ENCODE assay signal across 8 mouse cellular contexts in genomic region chr10:80114341-80115284, GRCm38 (mm10). TPM values are rescaled to one million over a fixed set of nuclear protein-coding genes. Genes with fewer than 3 reads are reported as not detected.
DNase-seq lines count a peak whose midpoint lies in the region; ATAC-seq and TF ChIP-seq lines count a peak whose summit lies in the region.

No protein-coding gene starts in this region.

- peak overlapping the region; percentile 79 for H3ac ChIP-seq in C2C12 (ENCODE audit: control insufficient read depth, insufficient read length, low read depth)

- TF ChIP-seq CTCF in C2C12 (IDR thresholded peaks at IDR 0.05; ENCODE audit: control insufficient read depth, insufficient read depth, insufficient read length) = peak; percentile 85
- TF ChIP-seq CTCF in brain, embryonic 14.5 days (IDR thresholded peaks at IDR 0.05; ENCODE audit: borderline replicate concordance, extremely low read depth, insufficient read depth, insufficient read length) = peak; percentile 97
- peak; percentile 99 for TF ChIP-seq CTCF in liver, embryonic 14.5 days (IDR thresholded peaks at IDR 0.05; ENCODE audit: low read depth)

- TF ChIP-seq POLR2A in brain, embryonic 14.5 days (IDR thresholded peaks at IDR 0.05; ENCODE audit: borderline replicate concordance, extremely low read depth, insufficient read depth, insufficient read length, poor library complexity, severe bottlenecking) = no peak

- peaks cover 19% of the 10 kb centered on the region for H3K36me3 ChIP-seq in C2C12 (ENCODE audit: control insufficient read depth, insufficient read depth)
- H3K36me3 ChIP-seq in erythroblast, embryonic 14.5 days (ENCODE audit: control insufficient read depth) = peaks cover 35% of the 10 kb centered on the region
- H3K36me3 ChIP-seq in heart, embryonic 13.5 days = peaks cover 23% of the 10 kb centered on the region
- H3K36me3 ChIP-seq in liver, embryonic 14.5 days (replicated peaks; ENCODE audit: control insufficient read depth, insufficient read depth, low read depth) = peaks cover 22% of the 10 kb centered on the region
- peaks cover 6% of the 10 kb centered on the region; the same call in 1 of the 2 replicates for H3K36me3 ChIP-seq in stomach, embryonic 15.5 days

- peak overlapping the region; percentile 88 for H3K9ac ChIP-seq in heart, embryonic 13.5 days
- peak overlapping the region; percentile 81 for H3K9ac ChIP-seq in liver, embryonic 14.5 days (replicated peaks)
- H3K9ac ChIP-seq in stomach, embryonic 15.5 days = peak overlapping the region; percentile 57; the same call in 1 of the 2 replicates

- peaks cover 61% of the 10 kb centered on the region for H3K4me1 ChIP-seq in erythroblast, embryonic 14.5 days (ENCODE audit: control insufficient read depth)
- H3K4me1 ChIP-seq in heart, embryonic 13.5 days = peaks cover 39% of the 10 kb centered on the region
- peaks cover 19 to 25% of the 10 kb centered on the region in 2 experiments for H3K4me1 ChIP-seq in liver, embryonic 14.5 days (replicated peaks; ENCODE audit: control insufficient read depth in 2 of 2, insufficient read depth in 2 of 2, low read length in 1 of 2)
- H3K4me1 ChIP-seq in stomach, embryonic 15.5 days = peaks cover 32% of the 10 kb centered on the region

- 2% methylated on average over 27 of the region's 27 CpGs for WGBS in heart, embryonic 13.5 days
- WGBS in liver, embryonic 14.5 days (ENCODE audit: insufficient replicate concordance) = under 1% methylated on average over 27 of the region's 27 CpGs
- WGBS in stomach, embryonic 15.5 days = 4% methylated on average over 27 of the region's 27 CpGs

- 0 out of 2 replicates have a peak, but pooled peaks have one; percentile 23 for ATAC-seq in heart, embryonic 13.5 days (ENCODE audit: extremely low read depth, insufficient number of reproducible peaks, low FRiP score, low TSS enrichment)
- ATAC-seq in liver, embryonic 14.5 days (ENCODE audit: insufficient read depth) = peak; percentile 47
- peak; percentile 61 for ATAC-seq in stomach, embryonic 15.5 days (ENCODE audit: insufficient read depth, low FRiP score, low read depth)

- peak overlapping the region; percentile 77 for H3K4me2 ChIP-seq in heart, embryonic 13.5 days
- peak overlapping the region; percentile 79 for H3K4me2 ChIP-seq in liver, embryonic 14.5 days (ENCODE audit: low read depth)
- peak overlapping the region; percentile 73 for H3K4me2 ChIP-seq in stomach, embryonic 15.5 days

- peak; percentile 92 for DNase-seq in brain, embryonic 14.5 days (ENCODE audit: low read depth)
- peak; percentile 97 for DNase-seq in kidney, postnatal 10 days
- DNase-seq in liver, embryonic 14.5 days (ENCODE audit: low read depth in 3 of 3, low spot score in 3 of 3) = peak; percentile 88 to 92 (median 89)
- DNase-seq in neural tube, embryonic 10.5 days (ENCODE audit: extremely low spot score, low spot score) = peak; percentile 93

- H3K9me3 ChIP-seq in erythroblast, embryonic 14.5 days (ENCODE audit: control insufficient read depth, low read length) = no peaks in the 10 kb centered on the region
- no peaks in the 10 kb centered on the region for H3K9me3 ChIP-seq in heart, embryonic 13.5 days
- H3K9me3 ChIP-seq in liver, embryonic 14.5 days (ENCODE audit: control insufficient read depth, low read length) = no peaks in the 10 kb centered on the region
- H3K9me3 ChIP-seq in stomach, embryonic 15.5 days = no peaks in the 10 kb centered on the region

- peaks cover 39% of the 10 kb centered on the region for H3K79me3 ChIP-seq in C2C12 (ENCODE audit: low read depth)

- no peaks in the 10 kb centered on the region for H3K27me3 ChIP-seq in C2C12 (ENCODE audit: control insufficient read depth, insufficient read depth, insufficient read length)
- H3K27me3 ChIP-seq in erythroblast, embryonic 14.5 days (ENCODE audit: control insufficient read depth) = no peaks in the 10 kb centered on the region
- no peaks in the 10 kb centered on the region for H3K27me3 ChIP-seq in heart, embryonic 13.5 days (replicated peaks)
- H3K27me3 ChIP-seq in liver, embryonic 14.5 days (ENCODE audit: control insufficient read depth, insufficient read depth, low read length) = no peaks in the 10 kb centered on the region
- H3K27me3 ChIP-seq in stomach, embryonic 15.5 days (replicated peaks) = no peaks in the 10 kb centered on the region

- peaks cover 41% of the 10 kb centered on the region for H3K79me2 ChIP-seq in C2C12 (ENCODE audit: control insufficient read depth, insufficient read depth)

- H3K27ac ChIP-seq in heart, embryonic 13.5 days (replicated peaks) = peak overlapping the region; percentile 94
- peak overlapping the region; percentile 91 for H3K27ac ChIP-seq in liver, embryonic 14.5 days
- peak overlapping the region; percentile 94 for H3K27ac ChIP-seq in stomach, embryonic 15.5 days

- 0 out of 2 replicates have a peak, but pooled peaks have one; percentile 26 for TF ChIP-seq EP300 in liver, embryonic 14.5 days (IDR thresholded peaks at IDR 0.05; ENCODE audit: low read depth)

- H3K4me3 ChIP-seq in C2C12 (ENCODE audit: insufficient read depth, poor library complexity, severe bottlenecking) = peak overlapping the region; percentile 50
- H3K4me3 ChIP-seq in erythroblast, embryonic 14.5 days (replicated peaks) = peak overlapping the region; percentile 79
- peak overlapping the region; percentile 96 for H3K4me3 ChIP-seq in heart, embryonic 13.5 days
- H3K4me3 ChIP-seq in liver, embryonic 14.5 days (ENCODE audit: insufficient read depth in 1 of 2, low read depth in 2 of 2, low read length in 2 of 2) = peak overlapping the region; percentile 67 to 70
- peak overlapping the region; percentile 95 for H3K4me3 ChIP-seq in stomach, embryonic 15.5 days (replicated peaks)

TF ChIP-seq in C2C12, 6 proteins besides CTCF, POLR2A, EP300 and RAD21:
- TF ChIP-seq FOSL1 (IDR thresholded peaks at IDR 0.05; ENCODE audit: insufficient read depth, low read length, poor library complexity, severe bottlenecking) (no peak), MAX (IDR thresholded peaks at IDR 0.05) (peak; percentile 42)
TF ChIP-seq in C2C12: peak in this region for 1.

RNA-seq across cellular contexts. Expression of gene Stk11, which starts 1.0 kb away (rescaled TPM):
- polyA plus RNA-seq in C2C12 (2012; fragmentation: generic; extraction: Trizol) = 106 TPM
- 112 and 127 TPM in 2 replicates for polyA plus RNA-seq in brain, embryonic 14.5 days (2012; rRNA removed)
- 69.2 and 71.6 TPM in 2 replicates for polyA plus RNA-seq in erythroblast, embryonic 14.5 days (2012)
- polyA plus RNA-seq in heart, embryonic 13.5 days (2015; fragmentation: Nextera tagmentation; extraction: Ambion mirVana) = 12.0 and 13.0 TPM in 2 replicates
- polyA plus RNA-seq in liver, embryonic 14.5 days (2012; rRNA removed) = 80.5 and 88.8 TPM in 2 replicates
- polyA plus RNA-seq in liver, embryonic 14.5 days (2014; fragmentation: Nextera tagmentation; extraction: Ambion mirVana) = 17.4 and 18.9 TPM in 2 replicates
- polyA plus RNA-seq in stomach, embryonic 15.5 days (2015; fragmentation: Nextera tagmentation; extraction: Ambion mirVana) = 16.9 and 19.2 TPM in 2 replicates

RNA-seq across cellular contexts. Expression of gene Sbno2, which starts 9.2 kb away (rescaled TPM):
- polyA plus RNA-seq in C2C12 (2012; fragmentation: generic; extraction: Trizol) = 29.4 TPM
- polyA plus RNA-seq in brain, embryonic 14.5 days (2012; rRNA removed) = 30.2 and 31.1 TPM in 2 replicates
- polyA plus RNA-seq in erythroblast, embryonic 14.5 days (2012) = 3.4 and 3.9 TPM in 2 replicates
- 9.1 and 10.1 TPM in 2 replicates for polyA plus RNA-seq in heart, embryonic 13.5 days (2015; fragmentation: Nextera tagmentation; extraction: Ambion mirVana)
- polyA plus RNA-seq in liver, embryonic 14.5 days (2012; rRNA removed) = 10.0 and 10.1 TPM in 2 replicates
- 6.6 and 7.6 TPM in 2 replicates for polyA plus RNA-seq in liver, embryonic 14.5 days (2014; fragmentation: Nextera tagmentation; extraction: Ambion mirVana)
- 14.8 and 15.9 TPM in 2 replicates for polyA plus RNA-seq in stomach, embryonic 15.5 days (2015; fragmentation: Nextera tagmentation; extraction: Ambion mirVana)

RNA-seq across cellular contexts. Expression of gene Atp5d, which starts 23.8 kb away (rescaled TPM):
- polyA plus RNA-seq in C2C12 (2012; fragmentation: generic; extraction: Trizol) = 720 TPM
- polyA plus RNA-seq in brain, embryonic 14.5 days (2012; rRNA removed) = 445 and 501 TPM in 2 replicates
- 139 and 144 TPM in 2 replicates for polyA plus RNA-seq in erythroblast, embryonic 14.5 days (2012)
- 808 and 893 TPM in 2 replicates for polyA plus RNA-seq in heart, embryonic 13.5 days (2015; fragmentation: Nextera tagmentation; extraction: Ambion mirVana)
- 196 and 211 TPM in 2 replicates for polyA plus RNA-seq in liver, embryonic 14.5 days (2012; rRNA removed)
- polyA plus RNA-seq in liver, embryonic 14.5 days (2014; fragmentation: Nextera tagmentation; extraction: Ambion mirVana) = 249 and 270 TPM in 2 replicates
- polyA plus RNA-seq in stomach, embryonic 15.5 days (2015; fragmentation: Nextera tagmentation; extraction: Ambion mirVana) = 544 and 602 TPM in 2 replicates

RNA-seq across cellular contexts. Expression of gene Cbarp, which starts 26.0 kb away (rescaled TPM):
- polyA plus RNA-seq in C2C12 (2012; fragmentation: generic; extraction: Trizol) = 12.1 TPM
- polyA plus RNA-seq in brain, embryonic 14.5 days (2012; rRNA removed) = 152 and 242 TPM in 2 replicates
- polyA plus RNA-seq in erythroblast, embryonic 14.5 days (2012) = 0.15 and 0.52 TPM in 2 replicates
- polyA plus RNA-seq in heart, embryonic 13.5 days (2015; fragmentation: Nextera tagmentation; extraction: Ambion mirVana) = 1.6 and 2.5 TPM in 2 replicates
- polyA plus RNA-seq in liver, embryonic 14.5 days (2012; rRNA removed) = 1.8 and 2.2 TPM in 2 replicates
- 0.42 and 1.1 TPM in 2 replicates for polyA plus RNA-seq in liver, embryonic 14.5 days (2014; fragmentation: Nextera tagmentation; extraction: Ambion mirVana)
- polyA plus RNA-seq in stomach, embryonic 15.5 days (2015; fragmentation: Nextera tagmentation; extraction: Ambion mirVana) = 5.1 and 6.7 TPM in 2 replicates

RNA-seq across cellular contexts. Expression of gene Midn, which starts 33.5 kb away (rescaled TPM):
- polyA plus RNA-seq in C2C12 (2012; fragmentation: generic; extraction: Trizol) = 77.5 TPM
- polyA plus RNA-seq in brain, embryonic 14.5 days (2012; rRNA removed) = 177 and 213 TPM in 2 replicates
- 7.0 and 9.3 TPM in 2 replicates for polyA plus RNA-seq in erythroblast, embryonic 14.5 days (2012)
- polyA plus RNA-seq in heart, embryonic 13.5 days (2015; fragmentation: Nextera tagmentation; extraction: Ambion mirVana) = 15.6 and 15.7 TPM in 2 replicates
- 9.1 and 10.3 TPM in 2 replicates for polyA plus RNA-seq in liver, embryonic 14.5 days (2012; rRNA removed)
- polyA plus RNA-seq in liver, embryonic 14.5 days (2014; fragmentation: Nextera tagmentation; extraction: Ambion mirVana) = 5.1 and 5.7 TPM in 2 replicates
- polyA plus RNA-seq in stomach, embryonic 15.5 days (2015; fragmentation: Nextera tagmentation; extraction: Ambion mirVana) = 16.0 and 19.8 TPM in 2 replicates

Comparison
In these comparisons a context has a peak if more than half of its experiments do, and no peak if none do; other contexts are left out.
1. Peak in every context shown above with its lines: DNase-seq, ATAC-seq, H3K4me3 ChIP-seq and H3K27ac ChIP-seq.